Comparison of ENCODE assay signal across 26 mouse cellular contexts in the genomic region with DNA sequence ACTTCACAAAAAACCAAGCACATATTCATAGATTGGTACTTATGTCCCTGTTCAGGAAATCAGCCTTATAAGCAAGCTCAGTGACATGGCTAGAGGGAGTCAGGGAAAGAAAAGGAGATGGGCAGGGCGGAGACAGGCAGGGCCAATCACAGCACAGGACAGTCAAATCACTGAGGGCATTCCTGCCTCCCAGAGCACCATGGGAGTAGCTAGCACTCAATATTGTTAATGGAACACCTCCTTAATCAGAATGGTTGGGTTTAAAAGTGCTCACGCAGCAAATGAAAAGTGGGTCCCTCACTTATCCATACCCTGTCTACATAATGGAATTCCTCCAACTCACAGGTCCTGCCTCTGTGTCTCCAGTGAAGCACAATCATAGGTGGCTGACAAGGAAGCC. TPM values are rescaled to one million over a fixed set of nuclear protein-coding genes. Genes with fewer than 3 reads are reported as not detected.
DNase-seq lines count a peak whose midpoint lies in the region; ATAC-seq and TF ChIP-seq lines count a peak whose summit lies in the region.
"Had no signal": no experiment of that assay in that cellular context is flagged by ENCODE, and none has a peak within 500 bp of the region (broad histone marks: within the 10 kb centered on the region; RNA-seq: fewer than 3 reads in every experiment).

No protein-coding gene starts in this region.

- H3K27ac ChIP-seq in liver, adult 2 months (replicated peaks; ENCODE audit: insufficient read depth, low read depth, low read length), result 0 out of 2 replicates have a peak overlapping the region, but pooled peaks have one; percentile 1
- H3K27ac ChIP-seq in midbrain, postnatal 0 days (ENCODE audit: low read depth, low read length), result no peak overlapping the region
- H3K27ac ChIP-seq: embryonic facial prominence, embryonic 15.5 days; forebrain, embryonic 15.5 days; heart, adult 2 months; heart, embryonic 15.5 days; hindbrain, embryonic 13.5 days; limb, embryonic 13.5 days; liver, embryonic 15.5 days; lung, embryonic 15.5 days; neural tube, embryonic 12.5 days had no signal

- no peak overlapping the region for H3K4me2 ChIP-seq in midbrain, postnatal 0 days (ENCODE audit: low read depth, low read length, poor library complexity, severe bottlenecking)
- H3K4me2 ChIP-seq: embryonic facial prominence, embryonic 15.5 days; forebrain, embryonic 15.5 days; heart, embryonic 15.5 days; hindbrain, embryonic 13.5 days; limb, embryonic 13.5 days; liver, embryonic 15.5 days; lung, embryonic 15.5 days; neural tube, embryonic 12.5 days had no signal

- H3K36me3 ChIP-seq in liver, adult 2 months (ENCODE audit: control insufficient read depth, insufficient read depth, low read length), result 0 out of 2 replicates have a peak, but pooled peaks cover 2% of the 10 kb centered on the region
- no peaks in the 10 kb centered on the region for H3K36me3 ChIP-seq in midbrain, postnatal 0 days (ENCODE audit: insufficient read depth, low read length)
- H3K36me3 ChIP-seq: embryonic facial prominence, embryonic 15.5 days; forebrain, embryonic 15.5 days; neural tube, embryonic 12.5 days had no signal

- H3K9me3 ChIP-seq in midbrain, postnatal 0 days (ENCODE audit: low read length), result no peaks in the 10 kb centered on the region
- H3K9me3 ChIP-seq: embryonic facial prominence, embryonic 15.5 days; forebrain, embryonic 15.5 days; heart, embryonic 15.5 days; hindbrain, embryonic 13.5 days; limb, embryonic 13.5 days; liver, embryonic 15.5 days; lung, embryonic 15.5 days; megakaryocyte, embryonic 14.5 days; neural tube, embryonic 12.5 days had no signal

- H3K79me2 ChIP-seq in liver, adult 2 months (ENCODE audit: control insufficient read depth, insufficient read depth, low read length), result peaks cover 3% of the 10 kb centered on the region; the same call in 1 of the 2 replicates

- H3K9ac ChIP-seq in liver, adult 2 months (ENCODE audit: low read depth, low read length), result no peak overlapping the region
- no peak overlapping the region for H3K9ac ChIP-seq in midbrain, postnatal 0 days (replicated peaks; ENCODE audit: low read length, poor library complexity, severe bottlenecking)
- H3K9ac ChIP-seq: embryonic facial prominence, embryonic 15.5 days; forebrain, embryonic 15.5 days; heart, embryonic 15.5 days; hindbrain, embryonic 13.5 days; limb, embryonic 13.5 days; liver, embryonic 15.5 days; lung, embryonic 15.5 days; neural tube, embryonic 12.5 days had no signal

- peak; percentile 55 for DNase-seq in liver, adult 2 months (ENCODE audit: extremely low read depth, low read depth, low spot score)
- no peak for DNase-seq in liver
- peak; percentile 27 for DNase-seq in adrenal gland, postnatal 10 days
- peak; percentile 91 for DNase-seq in kidney, adult 9 months
- DNase-seq in kidney, postnatal 36 days, result peak; percentile 70 to 87
- DNase-seq in left cerebral cortex, postnatal 10 days (ENCODE audit: extremely low spot score in 1 of 2, low spot score in 2 of 2), result no peak
- no peak for DNase-seq in midbrain, postnatal 0 days (ENCODE audit: low spot score)
- DNase-seq in thymus, postnatal 25 days, result no peak
- DNase-seq: cerebellum, adult 9-10 months; gastrocnemius, postnatal 25 days; heart, adult 2 months; heart, postnatal 36 days; lung, postnatal 36 days; midbrain, embryonic 14.5 days; retina, postnatal 1 day; right cerebral cortex, postnatal 25 days; spleen, adult 18-20 months had no signal

- WGBS in liver, adult 2 months, result 72% methylated on average over 2 of the region's 2 CpGs
- 54% methylated on average over 2 of the region's 2 CpGs for WGBS in midbrain, postnatal 0 days

- intact Hi-C loops in left cerebral cortex, postnatal 10 days (cut with DNase I), result no loop called here

- H3K27me3 ChIP-seq in liver, adult 2 months (ENCODE audit: control insufficient read depth, insufficient read depth, low read length), result no peaks in the 10 kb centered on the region
- H3K27me3 ChIP-seq in midbrain, postnatal 0 days (ENCODE audit: insufficient read depth, low read length), result no peaks in the 10 kb centered on the region
- H3K27me3 ChIP-seq: embryonic facial prominence, embryonic 15.5 days; forebrain, embryonic 15.5 days; heart, embryonic 15.5 days; hindbrain, embryonic 13.5 days; limb, embryonic 13.5 days; liver, embryonic 15.5 days; lung, embryonic 15.5 days; megakaryocyte, embryonic 14.5 days; neural tube, embryonic 12.5 days had no signal

- TF ChIP-seq POLR2A in liver, adult 2 months (IDR thresholded peaks at IDR 0.05; ENCODE audit: extremely low read depth, insufficient read depth, low read length), result no peak

- H3K4me1 ChIP-seq in liver, adult 2 months (ENCODE audit: control insufficient read depth, insufficient read depth, low read length), result peaks cover 17% of the 10 kb centered on the region
- H3K4me1 ChIP-seq in midbrain, postnatal 0 days (ENCODE audit: insufficient read depth, low read length), result peaks cover 12% of the 10 kb centered on the region; the same call in 1 of the 2 replicates

- no peak overlapping the region for H3K4me3 ChIP-seq in liver, adult 2 months (ENCODE audit: insufficient read depth, low read depth, low read length)
- no peak overlapping the region for H3K4me3 ChIP-seq in midbrain, postnatal 0 days (ENCODE audit: low read depth, low read length)
- H3K4me3 ChIP-seq: embryonic facial prominence, embryonic 15.5 days; forebrain, embryonic 15.5 days; heart, adult 2 months; heart, embryonic 15.5 days; hindbrain, embryonic 13.5 days; limb, embryonic 13.5 days; liver, embryonic 15.5 days; lung, embryonic 15.5 days; megakaryocyte, embryonic 14.5 days; neural tube, embryonic 12.5 days had no signal

- no peak for ATAC-seq in midbrain, postnatal 0 days (ENCODE audit: low FRiP score)
- ATAC-seq: forebrain, embryonic 15.5 days had no signal

- TF ChIP-seq CTCF in liver, adult 2 months (IDR thresholded peaks at IDR 0.05; ENCODE audit: low read depth, low read length), result no peak
- no peak for TF ChIP-seq CTCF in midbrain, postnatal 0 days (IDR thresholded peaks at IDR 0.05)

RNA-seq across cellular contexts. Expression of gene Taf1d, which starts 3.1 kb away (rescaled TPM):
- total RNA-seq in liver, adult 2 months (2014; rRNA removed), result 179 and 188 TPM in 2 replicates
- polyA plus RNA-seq in liver, adult 2 months (2012; rRNA removed), result 4.1 and 6.8 TPM in 2 replicates
- total RNA-seq in adrenal gland, postnatal 10 days (2021), result 100 to 1,000 TPM in 1 of 2 experiments, 10 to 100 TPM in 1; 97.2 to 112 TPM
- total RNA-seq in left cerebral cortex, postnatal 10 days (2021), result 10 to 100 TPM; 38.1 to 43.6 TPM
- total RNA-seq in midbrain, postnatal 0 days (2014; rRNA removed), result 46.0 and 50.1 TPM in 2 replicates
- 45.5 and 49.1 TPM in 2 replicates for polyA plus RNA-seq in midbrain, postnatal 0 days (2015; fragmentation: Nextera tagmentation; extraction: Ambion mirVana)

RNA-seq across cellular contexts. Expression of gene 4931406C07Rik, which starts 3.4 kb away (rescaled TPM):
- 122 and 174 TPM in 2 replicates for total RNA-seq in liver, adult 2 months (2014; rRNA removed)
- 48.2 and 56.1 TPM in 2 replicates for polyA plus RNA-seq in liver, adult 2 months (2012; rRNA removed)
- total RNA-seq in adrenal gland, postnatal 10 days (2021), result 100 to 1,000 TPM; 126 to 134 TPM
- total RNA-seq in left cerebral cortex, postnatal 10 days (2021), result 10 to 100 TPM; 26.0 to 27.1 TPM
- total RNA-seq in midbrain, postnatal 0 days (2014; rRNA removed), result 16.4 and 16.7 TPM in 2 replicates
- polyA plus RNA-seq in midbrain, postnatal 0 days (2015; fragmentation: Nextera tagmentation; extraction: Ambion mirVana), result 11.6 and 14.8 TPM in 2 replicates

RNA-seq across cellular contexts. Expression of gene Med17, which starts 23.1 kb away (rescaled TPM):
- 8.5 and 10.7 TPM in 2 replicates for total RNA-seq in liver, adult 2 months (2014; rRNA removed)
- polyA plus RNA-seq in liver, adult 2 months (2012; rRNA removed), result 12.6 and 12.9 TPM in 2 replicates
- 10 to 100 TPM; 32.9 to 33.2 TPM for total RNA-seq in adrenal gland, postnatal 10 days (2021)
- total RNA-seq in left cerebral cortex, postnatal 10 days (2021), result 10 to 100 TPM; 34.5 to 35.1 TPM
- 28.6 and 28.8 TPM in 2 replicates for total RNA-seq in midbrain, postnatal 0 days (2014; rRNA removed)
- polyA plus RNA-seq in midbrain, postnatal 0 days (2015; fragmentation: Nextera tagmentation; extraction: Ambion mirVana), result 19.4 and 24.6 TPM in 2 replicates

RNA-seq across cellular contexts. Expression of gene Cep295, which starts 54.7 kb away (rescaled TPM):
- total RNA-seq in liver, adult 2 months (2014; rRNA removed), result 3.8 and 4.9 TPM in 2 replicates
- polyA plus RNA-seq in liver, adult 2 months (2012; rRNA removed), result 0.47 and 1.5 TPM in 2 replicates
- 10 to 100 TPM; 12.4 to 18.6 TPM for total RNA-seq in adrenal gland, postnatal 10 days (2021)
- 10 to 100 TPM; 27.5 to 30.8 TPM for total RNA-seq in left cerebral cortex, postnatal 10 days (2021)
- total RNA-seq in midbrain, postnatal 0 days (2014; rRNA removed), result 17.8 and 30.6 TPM in 2 replicates
- polyA plus RNA-seq in midbrain, postnatal 0 days (2015; fragmentation: Nextera tagmentation; extraction: Ambion mirVana), result 8.9 and 11.2 TPM in 2 replicates

Comparison
In these comparisons a context has a peak if more than half of its experiments do, and no peak if none do; other contexts are left out.
1. DNase-seq: peak in liver, adult 2 months (single experiment), adrenal gland, postnatal 10 days (single experiment), kidney, adult 9 months (single experiment) and kidney, postnatal 36 days (2 of 2); none in liver (single experiment), left cerebral cortex, postnatal 10 days (0 of 2), midbrain, postnatal 0 days (single experiment) and thymus, postnatal 25 days (single experiment).